Mouse (Mus musculus) liver, adult 2 months (tissue): ENCODE measurements around the gene Rsph6a. TPM values are rescaled to one million over a fixed set of nuclear protein-coding genes. Genes with fewer than 3 reads are reported as not detected.

Experiments
- DNase-seq: peaks from one replicate; pipeline ENCODE4 v3.0.0-alpha.2; 2011; ENCODE audit warnings: low read depth, low spot score; ENCODE audit errors: extremely low read depth
- H3K27ac ChIP-seq: fragments of 200-500 bp; replicated peaks from 2 replicates; pipeline ENCODE4 v1.5.1; 2012; ENCODE audit warnings: low read depth, mild to moderate bottlenecking, control low read depth, inconsistent platforms, low read length; ENCODE audit not compliant: insufficient read depth
- H3K27me3 ChIP-seq: fragments of 200-500 bp; 2 replicates; pipeline ENCODE4 v1.6.1; 2012; ENCODE audit warnings: mild to moderate bottlenecking, moderate library complexity, low read length, inconsistent platforms; ENCODE audit not compliant: control insufficient read depth, insufficient read depth
- H3K36me3 ChIP-seq: fragments of 200-500 bp; 2 replicates; pipeline ENCODE4 v1.6.1; 2012; ENCODE audit warnings: low read length, inconsistent platforms; ENCODE audit not compliant: control insufficient read depth, insufficient read depth
- H3K4me1 ChIP-seq: fragments of 200-500 bp; 2 replicates; pipeline ENCODE4 v1.6.1; 2011; ENCODE audit warnings: low read length; ENCODE audit not compliant: control insufficient read depth, insufficient read depth
- H3K4me3 ChIP-seq: fragments of 200-500 bp; 2 replicates; pipeline ENCODE4 v1.5.1; 2011; ENCODE audit warnings: low read depth, mild to moderate bottlenecking, control low read depth, low read length, moderate library complexity; ENCODE audit not compliant: insufficient read depth
- H3K79me2 ChIP-seq: fragments of 200-500 bp; 2 replicates; pipeline ENCODE4 v1.6.1; 2012; ENCODE audit warnings: inconsistent platforms, mild to moderate bottlenecking, low read length, moderate library complexity; ENCODE audit not compliant: control insufficient read depth, insufficient read depth
- H3K9ac ChIP-seq: fragments of 200-500 bp; 2 replicates; pipeline ENCODE4 v1.6.1; 2012; ENCODE audit warnings: low read depth, mild to moderate bottlenecking, control low read depth, inconsistent platforms, low read length
- CTCF ChIP-seq: fragments of 200-500 bp; IDR thresholded peaks from 2 replicates; pipeline ENCODE4 v1.5.1; 2011; ENCODE audit warnings: low read depth, low read length, control low read depth
- POLR2A ChIP-seq: fragments of 200-500 bp; IDR thresholded peaks from 2 replicates; pipeline ENCODE4 v1.6.1; 2011; ENCODE audit warnings: low read length, control low read depth; ENCODE audit not compliant: insufficient read depth; ENCODE audit errors: extremely low read depth
- WGBS: fragments of 180-500 bp; shearing (Covaris S2); methylation state at CpG from one replicate; pipeline ENCODE4 v1.1.7; 2018; 5-methylcytosine and 5-hydroxymethylcytosine counted together
- polyA plus RNA-seq: library from polyadenylated mRNA; depleted of rRNA; stranded (reverse); fragments of >200 nt; gene quantifications from 2 replicates; pipeline ENCODE4 v1.2.3, GENCODE M21; 2012
- total RNA-seq: library from RNA; depleted of rRNA; stranded (reverse); fragments of >200 nt; gene quantifications from 2 replicates; pipeline ENCODE4 v1.2.3, GENCODE M21; 2014

The Rsph6a gene
- total and polyA plus RNA-seq, 2 experiments = not detected

DNA sequence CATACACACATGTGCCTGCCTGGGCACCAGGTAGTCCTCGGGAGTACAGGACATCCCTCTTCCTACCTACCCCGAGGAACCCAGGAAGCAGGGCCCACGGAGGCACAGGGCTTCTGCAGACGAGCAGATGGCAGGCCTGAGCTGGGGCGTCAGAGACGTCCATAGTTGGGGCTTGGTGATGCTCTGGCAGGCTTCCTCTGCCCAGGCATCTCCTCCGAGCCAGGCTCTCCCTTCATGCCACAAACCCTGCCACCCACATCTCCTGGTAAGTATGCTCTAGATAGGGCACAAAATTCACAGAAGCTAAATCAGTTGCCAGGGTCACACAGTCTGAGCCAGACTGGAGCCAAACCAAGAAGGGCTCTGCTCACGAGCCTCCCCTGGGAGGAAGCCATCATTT, 4.3 kb upstream of the Rsph6a start:
- no peak overlapping the region for H3K27ac ChIP-seq
- H3K9ac ChIP-seq = no peak overlapping the region
- H3K4me3 ChIP-seq = no peak overlapping the region
- H3K79me2 ChIP-seq = no peaks in the 10 kb centered on the region
- 83% methylated on average over 8 of the region's 8 CpGs for WGBS
- TF ChIP-seq POLR2A = no peak
- TF ChIP-seq CTCF = no peak
- no peaks in the 10 kb centered on the region for H3K4me1 ChIP-seq
- H3K27me3 ChIP-seq = no peaks in the 10 kb centered on the region
- DNase-seq = no peak
- peaks cover 14% of the 10 kb centered on the region; the same call in 1 of the 2 replicates for H3K36me3 ChIP-seq

DNA sequence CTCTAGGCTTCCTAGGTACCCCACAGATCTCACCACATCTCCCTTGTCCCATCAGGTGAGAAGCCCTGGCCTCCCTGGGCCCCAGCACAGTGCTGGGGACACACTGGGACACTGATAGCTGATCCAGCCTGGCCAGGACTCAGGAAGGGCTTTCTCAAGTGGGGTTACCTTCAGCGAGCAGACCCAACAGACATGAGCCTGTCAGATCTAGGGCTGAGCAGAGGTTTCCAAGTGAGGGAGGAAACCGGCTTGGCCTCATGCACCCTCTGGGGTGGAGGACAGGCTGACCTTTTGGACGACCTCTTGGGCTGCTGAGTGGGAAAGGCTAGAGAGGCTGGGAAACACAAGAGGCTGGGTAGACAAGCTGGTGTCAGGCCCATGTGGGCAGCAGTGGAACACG, 3.3 kb upstream of the Rsph6a start:
- DNase-seq = no peak
- peaks cover 14% of the 10 kb centered on the region; the same call in 1 of the 2 replicates for H3K36me3 ChIP-seq

DNA sequence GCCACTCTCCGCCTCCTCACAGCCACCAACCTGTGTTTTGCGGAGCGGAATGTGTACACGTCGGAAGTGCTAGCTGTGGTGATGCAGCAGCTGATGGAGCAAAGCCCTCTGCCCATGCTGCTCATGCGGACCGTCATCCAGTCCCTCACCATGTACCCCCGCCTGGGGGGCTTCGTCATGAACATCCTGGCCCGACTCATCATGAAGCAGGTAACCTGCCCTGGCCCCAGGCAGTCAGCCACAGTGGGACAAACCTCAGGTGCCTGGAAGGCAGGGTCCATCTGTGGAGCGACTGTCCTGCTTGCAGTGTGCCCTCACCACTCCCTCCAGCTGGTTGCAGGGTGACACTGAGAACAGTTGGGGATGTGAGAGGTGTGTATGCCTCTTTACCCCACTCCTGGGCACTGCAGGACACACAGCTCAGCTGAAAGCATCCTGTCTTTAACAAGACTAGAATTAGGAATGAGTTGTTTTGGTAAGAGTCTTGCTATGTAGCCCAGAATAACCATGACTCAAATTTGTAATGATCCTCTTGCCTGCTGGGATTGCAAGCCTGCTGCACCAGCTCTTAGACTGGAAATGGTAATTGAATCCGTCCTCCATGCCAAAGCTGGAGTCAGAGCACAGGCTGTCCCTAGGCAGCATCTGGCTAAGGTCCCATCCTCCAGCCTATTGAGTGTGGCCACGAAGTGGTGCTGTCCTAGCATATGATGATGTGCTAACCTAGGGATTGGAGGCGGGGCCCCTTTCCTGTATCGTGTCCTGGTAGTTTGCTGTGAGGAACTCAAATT, 1.9 kb upstream of the Rsph6a start:
- peaks cover 14% of the 10 kb centered on the region; the same call in 1 of the 2 replicates for H3K36me3 ChIP-seq
- TF ChIP-seq POLR2A = no peak
- TF ChIP-seq CTCF = no peak
- H3K4me1 ChIP-seq = no peaks in the 10 kb centered on the region
- H3K9ac ChIP-seq = no peak overlapping the region
- H3K27me3 ChIP-seq = no peaks in the 10 kb centered on the region
- WGBS = 93% methylated on average over 15 of the region's 15 CpGs
- no peaks in the 10 kb centered on the region for H3K79me2 ChIP-seq
- no peak for DNase-seq
- no peak overlapping the region for H3K4me3 ChIP-seq
- H3K27ac ChIP-seq = no peak overlapping the region

More for the DNA sequence above, 3.3 kb upstream of the Rsph6a start:
- no peaks in the 10 kb centered on the region for H3K4me1 ChIP-seq
- H3K9ac ChIP-seq = no peak overlapping the region
- no peaks in the 10 kb centered on the region for H3K27me3 ChIP-seq
- H3K4me3 ChIP-seq = no peak overlapping the region
- no peak overlapping the region for H3K27ac ChIP-seq
- no peaks in the 10 kb centered on the region for H3K79me2 ChIP-seq
- WGBS = 60% methylated on average over 4 of the region's 4 CpGs
- TF ChIP-seq CTCF (no peak), POLR2A (no peak)

DNA sequence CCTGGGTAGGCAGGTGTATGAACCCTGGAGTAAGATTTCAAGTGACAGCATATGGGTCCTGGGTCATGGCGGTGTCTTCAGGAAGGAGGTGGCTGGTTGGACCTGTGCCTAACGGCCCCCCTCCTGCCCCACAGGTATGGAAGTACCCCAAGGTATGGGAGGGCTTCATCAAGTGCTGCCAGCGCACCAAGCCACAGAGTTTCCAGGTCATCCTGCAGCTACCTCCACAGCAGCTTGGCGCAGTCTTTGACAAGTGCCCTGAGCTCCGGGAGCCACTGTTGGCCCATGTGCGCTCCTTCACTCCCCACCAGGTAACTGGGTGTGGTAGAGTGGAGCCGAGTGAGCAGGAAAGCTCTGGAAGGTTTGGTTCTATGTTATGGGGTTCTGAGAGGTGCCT, 1.4 kb upstream of the Rsph6a start:
- H3K36me3 ChIP-seq = peaks cover 10% of the 10 kb centered on the region; the same call in 1 of the 2 replicates
- WGBS = 90% methylated on average over 7 of the region's 7 CpGs
- no peaks in the 10 kb centered on the region for H3K79me2 ChIP-seq
- no peak overlapping the region for H3K4me3 ChIP-seq
- DNase-seq = no peak
- TF ChIP-seq POLR2A (no peak), CTCF (no peak)
- H3K9ac ChIP-seq = no peak overlapping the region
- H3K27ac ChIP-seq = no peak overlapping the region
- no peaks in the 10 kb centered on the region for H3K4me1 ChIP-seq
- H3K27me3 ChIP-seq = no peaks in the 10 kb centered on the region

DNA sequence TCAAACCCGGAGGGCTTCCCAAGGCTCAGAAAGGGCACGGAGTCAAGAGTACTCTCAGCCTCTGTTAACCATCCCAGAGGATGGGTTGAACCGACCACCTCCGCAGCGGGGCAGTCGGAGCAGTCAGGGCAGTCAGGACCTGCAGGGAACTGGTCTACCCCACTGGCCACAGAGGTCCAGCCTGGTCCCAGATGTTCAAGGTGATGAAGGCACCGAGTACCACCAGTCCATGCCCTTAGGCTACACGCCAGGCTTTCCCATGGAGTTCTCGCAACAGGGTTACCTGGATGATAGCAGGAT, 237 bp downstream of the Rsph6a start:
- no peak overlapping the region for H3K4me3 ChIP-seq
- no peaks in the 10 kb centered on the region for H3K27me3 ChIP-seq
- no peak overlapping the region for H3K27ac ChIP-seq
- no peaks in the 10 kb centered on the region for H3K79me2 ChIP-seq
- 82% methylated on average over 9 of the region's 9 CpGs for WGBS
- no peaks in the 10 kb centered on the region for H3K4me1 ChIP-seq
- TF ChIP-seq POLR2A (no peak), CTCF (no peak)
- H3K9ac ChIP-seq = no peak overlapping the region
- DNase-seq = no peak
- peaks cover 2% of the 10 kb centered on the region; the same call in 1 of the 2 replicates for H3K36me3 ChIP-seq

DNA sequence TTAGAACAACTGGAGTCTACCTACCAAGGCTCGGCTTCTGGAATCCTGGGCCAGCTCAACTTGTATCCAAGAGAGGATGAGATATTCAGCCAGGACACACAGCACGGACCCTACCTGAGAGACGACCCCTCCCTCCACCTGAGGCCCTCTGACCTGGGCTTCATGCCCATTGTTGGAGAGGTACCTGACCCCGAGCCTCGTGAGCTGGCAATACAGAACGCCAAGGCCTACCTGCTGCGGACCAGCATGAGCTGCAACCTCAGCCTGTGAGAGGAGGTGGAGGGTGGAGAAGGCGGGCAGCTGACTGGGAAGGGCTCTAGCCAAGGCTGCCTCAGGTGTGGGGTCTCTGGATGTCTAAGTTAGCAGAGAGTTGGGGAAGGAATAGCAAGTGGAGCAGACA, 618 bp downstream of the Rsph6a start:
- 87% methylated on average over 8 of the region's 8 CpGs for WGBS
- DNase-seq = no peak
- H3K36me3 ChIP-seq = peaks cover 2% of the 10 kb centered on the region; the same call in 1 of the 2 replicates
- H3K4me3 ChIP-seq = no peak overlapping the region
- no peaks in the 10 kb centered on the region for H3K79me2 ChIP-seq
- no peak overlapping the region for H3K27ac ChIP-seq
- TF ChIP-seq POLR2A = no peak
- TF ChIP-seq CTCF = no peak
- no peak overlapping the region for H3K9ac ChIP-seq
- H3K4me1 ChIP-seq = no peaks in the 10 kb centered on the region
- H3K27me3 ChIP-seq = no peaks in the 10 kb centered on the region
